Mouse (Mus musculus) MEL (cell line): ENCODE data around the gene Phlda1. TPM values are rescaled to one million over a fixed set of nuclear protein-coding genes. Genes with fewer than 3 reads are reported as not detected.

Experiments
- DNase-seq: peaks from one replicate; pipeline ENCODE4 v3.0.0; 2011; ENCODE audit warnings: low read depth, low spot score
- H3K27ac ChIP-seq: 2 replicates; pipeline ENCODE4 v1.5.1; 2012; ENCODE audit warnings: low read depth, mild to moderate bottlenecking, control low read depth, low read length, moderate library complexity; ENCODE audit not compliant: control insufficient read depth
- H3K27me3 ChIP-seq, 2 experiments: fragments of 150-350 bp in 1 of 2; sonication (generic) in 1 of 2; 2 replicates each; pipeline ENCODE4 v1.6.1; 2012; ENCODE audit warnings: low read length in 2 of 2, mild to moderate bottlenecking in 2 of 2, improper control_type of control experiment in 1 of 2, moderate library complexity in 1 of 2; ENCODE audit not compliant: insufficient read depth in 2 of 2, control insufficient read depth in 1 of 2
- H3K36me3 ChIP-seq, 2 experiments: 2 replicates each; pipeline ENCODE4 v1.6.1; 2012 to 2014; ENCODE audit warnings: low read length in 2 of 2, improper control_type of control experiment in 1 of 2, inconsistent platforms in 1 of 2, mild to moderate bottlenecking in 1 of 2; ENCODE audit not compliant: insufficient read depth in 2 of 2, control insufficient read depth in 1 of 2
- H3K4me1 ChIP-seq, 2 experiments: fragments of 150-350 bp in 1 of 2; sonication (generic) in 1 of 2; 2 replicates each; pipeline ENCODE4 v1.6.1; 2012; ENCODE audit warnings: low read length in 2 of 2, improper control_type of control experiment in 1 of 2, mild to moderate bottlenecking in 1 of 2; ENCODE audit not compliant: insufficient read depth in 2 of 2, control insufficient read depth in 1 of 2
- H3K4me3 ChIP-seq, 2 experiments: fragments of 150-350 bp in 1 of 2; sonication (generic) in 1 of 2; 2 replicates each; pipeline ENCODE4 v1.5.1; 2012; ENCODE audit warnings: low read depth in 2 of 2, low read length in 2 of 2, mild to moderate bottlenecking in 2 of 2, moderate library complexity in 2 of 2, control low read depth in 1 of 2, improper control_type of control experiment in 1 of 2; ENCODE audit not compliant: control insufficient read depth in 1 of 2, insufficient read depth in 1 of 2
- H3K79me2 ChIP-seq: 2 replicates; pipeline ENCODE4 v1.6.1; 2012; ENCODE audit warnings: mild to moderate bottlenecking, low read length, moderate library complexity; ENCODE audit not compliant: control insufficient read depth, poor library complexity, insufficient read depth
- H3K9ac ChIP-seq: 2 replicates; pipeline ENCODE4 v1.6.1; 2012; ENCODE audit warnings: low read depth, mild to moderate bottlenecking, control low read depth, low read length, moderate library complexity; ENCODE audit not compliant: control insufficient read depth, poor library complexity, severe bottlenecking
- H3K9me3 ChIP-seq: fragments of 150-350 bp; sonication (generic); replicated peaks from 2 replicates; pipeline ENCODE4 v1.6.1; 2012; ENCODE audit warnings: mild to moderate bottlenecking, low read length, improper control_type of control experiment, moderate library complexity; ENCODE audit not compliant: insufficient read depth
- CHD1 ChIP-seq: IDR thresholded peaks from 2 replicates; pipeline ENCODE4 v1.6.1; 2012; ENCODE audit warnings: low read depth, mild to moderate bottlenecking, inconsistent platforms, low read length, improper control_type of control experiment
- CHD2 ChIP-seq: IDR thresholded peaks from 2 replicates; pipeline ENCODE4 v1.6.1; 2011; ENCODE audit warnings: low read length, improper control_type of control experiment
- CTCF ChIP-seq, 3 experiments: IDR thresholded peaks in 2 of 3; conservative IDR thresholded peaks in 1 of 3; 2 replicates each; pipeline ENCODE4 v1.5.1; 2011 to 2012; ENCODE audit warnings: low read length in 3 of 3, low read depth in 2 of 3, mild to moderate bottlenecking in 2 of 3, improper control_type of control experiment in 1 of 3, inconsistent platforms in 1 of 3, mixed read lengths in 1 of 3, moderate library complexity in 1 of 3; ENCODE audit not compliant: control insufficient read depth in 1 of 3, insufficient read depth in 1 of 3, poor library complexity in 1 of 3, severe bottlenecking in 1 of 3
- ELF1 ChIP-seq: IDR thresholded peaks from 2 replicates; pipeline ENCODE4 v1.6.1; 2014; ENCODE audit warnings: low read depth, mild to moderate bottlenecking, inconsistent platforms, low read length, improper control_type of control experiment, moderate library complexity
- EP300 ChIP-seq, 2 experiments: IDR thresholded peaks; 2 replicates each; pipeline ENCODE4 v1.6.1; 2011; ENCODE audit warnings: improper control_type of control experiment in 2 of 2, low read length in 2 of 2, low read depth in 1 of 2, mild to moderate bottlenecking in 1 of 2
- ETS1 ChIP-seq: IDR thresholded peaks from 2 replicates; pipeline ENCODE4 v1.6.1; 2012; ENCODE audit warnings: low read depth, mild to moderate bottlenecking, inconsistent platforms, low read length, improper control_type of control experiment, moderate library complexity
- GATA1 ChIP-seq: IDR thresholded peaks from 2 replicates; pipeline ENCODE4 v1.6.1; 2011; ENCODE audit warnings: low read depth, low read length, improper control_type of control experiment
- HCFC1 ChIP-seq: IDR thresholded peaks from 2 replicates; pipeline ENCODE4 v1.6.1; 2012; ENCODE audit warnings: low read depth, mild to moderate bottlenecking, inconsistent platforms, low read length, improper control_type of control experiment, moderate library complexity
- JUND ChIP-seq: IDR thresholded peaks from 2 replicates; pipeline ENCODE4 v1.6.1; 2011; ENCODE audit warnings: low read depth, mild to moderate bottlenecking, improper control_type of control experiment, low read length
- KAT2A ChIP-seq: conservative IDR thresholded peaks from 2 replicates; pipeline ENCODE4 v1.6.1; 2012; ENCODE audit warnings: low read depth, low read length, improper control_type of control experiment, inconsistent platforms
- MAFK ChIP-seq: IDR thresholded peaks from 2 replicates; pipeline ENCODE4 v1.6.1; 2011; ENCODE audit warnings: low read depth, mild to moderate bottlenecking, low read length, improper control_type of control experiment, borderline replicate concordance
- MAX ChIP-seq: IDR thresholded peaks from 2 replicates; pipeline ENCODE4 v1.6.1; 2011; ENCODE audit warnings: low read length, improper control_type of control experiment
- MAZ ChIP-seq: IDR thresholded peaks from 2 replicates; pipeline ENCODE4 v1.6.1; 2012; ENCODE audit warnings: low read depth, mild to moderate bottlenecking, inconsistent platforms, low read length, improper control_type of control experiment
- MYB ChIP-seq: IDR thresholded peaks from 2 replicates; pipeline ENCODE4 v1.6.1; 2011; ENCODE audit warnings: mild to moderate bottlenecking, low read depth, low read length, improper control_type of control experiment
- MYC ChIP-seq: IDR thresholded peaks from 2 replicates; pipeline ENCODE4 v1.6.1; 2011; ENCODE audit warnings: low read depth, mild to moderate bottlenecking, low read length, improper control_type of control experiment, moderate library complexity
- NELFE ChIP-seq: IDR thresholded peaks from 2 replicates; pipeline ENCODE4 v1.6.1; 2011; ENCODE audit warnings: low read depth, low read length, improper control_type of control experiment
- NRF1 ChIP-seq: IDR thresholded peaks from 2 replicates; pipeline ENCODE4 v1.6.1; 2014; ENCODE audit warnings: low read depth, mild to moderate bottlenecking, inconsistent platforms, low read length, improper control_type of control experiment, moderate library complexity; ENCODE audit not compliant: poor library complexity, insufficient read depth, severe bottlenecking
- POLR2AphosphoS2 ChIP-seq: IDR thresholded peaks from 2 replicates; pipeline ENCODE4 v1.6.1; 2011; ENCODE audit warnings: low read length, improper control_type of control experiment
- POLR2AphosphoS5 ChIP-seq: IDR thresholded peaks from 2 replicates; pipeline ENCODE4 v1.6.1; 2012; ENCODE audit warnings: low read depth, borderline replicate concordance, mild to moderate bottlenecking, inconsistent platforms, low read length, moderate library complexity, mixed read lengths
- RAD21 ChIP-seq: IDR thresholded peaks from 2 replicates; pipeline ENCODE4 v1.6.1; 2011; ENCODE audit warnings: mild to moderate bottlenecking, low read depth, low read length, improper control_type of control experiment
- RCOR1 ChIP-seq: IDR thresholded peaks from 2 replicates; pipeline ENCODE4 v1.6.1; 2012; ENCODE audit warnings: low read depth, mild to moderate bottlenecking, inconsistent platforms, low read length, improper control_type of control experiment
- SIN3A ChIP-seq: IDR thresholded peaks from 2 replicates; pipeline ENCODE4 v1.6.1; 2012; ENCODE audit warnings: low read length, improper control_type of control experiment, inconsistent platforms
- SMC3 ChIP-seq: IDR thresholded peaks from 2 replicates; pipeline ENCODE4 v1.6.1; 2011; ENCODE audit warnings: low read depth, low read length, improper control_type of control experiment
- TAL1 ChIP-seq: IDR thresholded peaks from 2 replicates; pipeline ENCODE4 v1.6.1; 2012; ENCODE audit warnings: mild to moderate bottlenecking, inconsistent platforms, low read length, moderate library complexity, mixed read lengths
- TBP ChIP-seq: IDR thresholded peaks from 2 replicates; pipeline ENCODE4 v1.8.0; 2011; ENCODE audit warnings: low read depth, low read length, improper control_type of control experiment
- TCF12 ChIP-seq: IDR thresholded peaks from 2 replicates; pipeline ENCODE4 v1.6.1; 2014; ENCODE audit warnings: low read depth, mild to moderate bottlenecking, inconsistent platforms, low read length, improper control_type of control experiment, moderate library complexity
- UBTF ChIP-seq: IDR thresholded peaks from 2 replicates; pipeline ENCODE4 v1.6.1; 2012; ENCODE audit warnings: low read depth, mild to moderate bottlenecking, inconsistent platforms, low read length, improper control_type of control experiment, moderate library complexity, borderline replicate concordance; ENCODE audit not compliant: insufficient read depth
- ZC3H11A ChIP-seq: IDR thresholded peaks from 2 replicates; pipeline ENCODE4 v1.6.1; 2012; ENCODE audit warnings: low read depth, mild to moderate bottlenecking, inconsistent platforms, low read length, improper control_type of control experiment
- ZKSCAN1 ChIP-seq: IDR thresholded peaks from 2 replicates; pipeline ENCODE4 v1.6.1; 2012; ENCODE audit warnings: low read depth, mild to moderate bottlenecking, inconsistent platforms, low read length, improper control_type of control experiment, moderate library complexity
- ZMIZ1 ChIP-seq: IDR thresholded peaks from 2 replicates; pipeline ENCODE4 v1.6.1; 2012; ENCODE audit warnings: low read depth, mild to moderate bottlenecking, inconsistent platforms, low read length, improper control_type of control experiment, moderate library complexity
- polyA plus RNA-seq, 2 experiments: library from polyadenylated mRNA; stranded (reverse) in 1 of 2; unstranded in 1 of 2; fragments of >175 nt in 1 of 2; fragments of >200 nt in 1 of 2; gene quantifications; 2 replicates each; pipeline versions ENCODE4 v1.2.1 to v1.2.4; 2012; ENCODE audit warnings: low replicate concordance in 2 of 2, low read depth in 1 of 2; ENCODE audit not compliant: insufficient read length in 2 of 2, insufficient read depth in 1 of 2, missing spikeins in 1 of 2
- total RNA-seq: library from RNA; depleted of rRNA; stranded (reverse); fragments of 300-350 nt; gene quantifications from 2 replicates; pipeline ENCODE4 v1.2.3, GENCODE M21; 2012

Gene Phlda1
- total and polyA plus RNA-seq, 3 experiments: 0.27 to 3.4 TPM; not detected in 1

DNA sequence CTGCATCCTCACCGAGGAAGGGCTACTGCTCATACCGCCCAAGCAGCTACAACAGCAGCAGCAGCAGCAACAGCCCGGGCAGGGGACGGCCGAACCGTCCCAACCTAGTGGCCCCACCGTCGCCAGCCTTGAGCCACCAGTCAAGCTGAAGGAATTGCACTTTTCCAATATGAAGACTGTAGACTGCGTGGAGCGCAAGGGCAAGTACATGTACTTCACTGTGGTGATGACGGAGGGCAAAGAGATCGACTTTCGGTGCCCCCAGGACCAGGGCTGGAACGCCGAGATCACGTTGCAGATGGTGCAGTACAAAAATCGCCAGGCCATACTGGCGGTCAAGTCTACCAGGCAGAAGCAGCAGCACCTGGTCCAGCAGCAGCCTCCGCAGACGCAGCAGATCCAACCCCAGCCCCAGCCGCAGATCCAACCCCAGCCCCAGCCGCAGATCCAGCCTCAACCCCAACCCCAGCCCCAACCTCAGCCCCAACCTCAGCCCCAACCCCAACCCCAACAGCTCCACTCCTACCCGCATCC is 907 bp downstream of the Phlda1 start:
- H3K9ac ChIP-seq: peak overlapping the region; percentile 74
- peaks cover 0 to 4% of the 10 kb centered on the region in 2 experiments; a peak in 2 of 4 replicates for H3K36me3 ChIP-seq
- TF ChIP-seq RAD21: no peak
- TF ChIP-seq CHD2: no peak
- no peak for TF ChIP-seq ELF1
- no peak for TF ChIP-seq UBTF
- no peak for TF ChIP-seq GATA1
- TF ChIP-seq KAT2A: no peak
- no peak for TF ChIP-seq NELFE
- no peak for TF ChIP-seq NRF1
- no peak for TF ChIP-seq MYC
- TF ChIP-seq CHD1: no peak
- no peak for TF ChIP-seq ZKSCAN1
- no peak for TF ChIP-seq JUND
- no peak for TF ChIP-seq TAL1
- no peak for TF ChIP-seq MAZ
- TF ChIP-seq TCF12: no peak
- TF ChIP-seq, all 39 proteins: peak for 0
- no peaks in the 10 kb centered on the region for H3K9me3 ChIP-seq
- no peaks in the 10 kb centered on the region; the same call in 1 of the 2 replicates for H3K79me2 ChIP-seq
- H3K4me3 ChIP-seq: peak overlapping the region; percentile 50 to 81
- H3K27me3 ChIP-seq: no peaks in the 10 kb centered on the region
- no peak overlapping the region for H3K27ac ChIP-seq
- H3K4me1 ChIP-seq: no peaks in the 10 kb centered on the region
- DNase-seq: no peak

DNA sequence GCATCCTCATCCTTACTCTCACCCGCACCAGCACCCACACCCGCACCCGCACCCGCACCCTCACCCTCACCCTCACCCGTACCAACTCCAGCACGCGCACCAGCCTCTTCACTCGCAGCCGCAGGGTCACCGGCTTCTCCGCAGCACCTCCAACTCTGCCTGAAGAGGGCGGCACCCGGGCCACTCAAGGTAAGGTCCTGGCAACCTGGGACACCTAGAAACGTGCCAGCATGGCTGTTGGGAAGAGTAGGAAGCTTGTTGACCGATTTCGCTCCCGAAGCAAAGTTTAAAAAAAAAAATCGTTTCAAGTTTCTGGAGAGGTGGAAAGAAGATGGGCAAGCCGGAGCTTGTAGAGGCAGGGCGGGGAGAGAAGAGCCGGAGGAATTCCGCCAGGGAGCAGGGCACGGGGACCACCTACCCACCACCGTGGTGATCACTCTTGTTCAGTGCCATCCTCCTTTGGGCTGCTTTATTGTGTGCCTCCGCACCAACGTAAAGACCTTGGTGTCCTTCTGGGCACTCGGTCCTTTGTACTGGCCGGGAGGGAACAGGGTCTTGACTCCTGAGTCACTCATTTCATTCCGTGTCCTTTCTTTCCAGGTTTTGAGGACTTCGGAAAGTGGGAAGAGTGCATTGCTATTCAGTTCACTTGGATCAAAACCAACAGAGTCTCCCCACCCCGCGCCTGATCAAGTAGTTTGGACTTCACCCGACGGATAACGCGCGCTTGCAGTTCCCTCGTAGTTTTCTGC is 1.6 kb downstream of the Phlda1 start:
- Histone ChIP-seq H3K4me3 (peak overlapping the region; percentile 50 to 81; a peak in 3 of 4 replicates), H3K4me1 (no peaks in the 10 kb centered on the region), H3K27ac (no peak overlapping the region), H3K36me3 (peaks cover 0 to 4% of the 10 kb centered on the region in 2 experiments; a peak in 2 of 4 replicates), H3K27me3 (no peaks in the 10 kb centered on the region), H3K79me2 (no peaks in the 10 kb centered on the region; the same call in 1 of the 2 replicates), H3K9me3 (no peaks in the 10 kb centered on the region), H3K9ac (peak overlapping the region; percentile 9; the same call in 1 of the 2 replicates)
- peak; percentile 47 for DNase-seq
- TF ChIP-seq NELFE: no peak
- TF ChIP-seq ZMIZ1: no peak
- no peak for TF ChIP-seq NRF1
- no peak for TF ChIP-seq CHD2
- TF ChIP-seq SIN3A: no peak
- peak in 2 of 3 experiments; percentile 48 to 62; a peak in 4 of 6 replicates for TF ChIP-seq CTCF (IDR thresholded peaks at IDR 0.05 in 2 of 3, conservative IDR thresholded peaks at IDR 0.05 in 1 of 3; ENCODE audit: control insufficient read depth in 1 of 3, insufficient read depth in 1 of 3, low read depth in 2 of 3, low read length in 3 of 3, poor library complexity in 1 of 3, severe bottlenecking in 1 of 3)
- TF ChIP-seq MYB: no peak
- TF ChIP-seq ETS1: no peak
- no peak for TF ChIP-seq MAFK
- TF ChIP-seq POLR2AphosphoS5: no peak
- TF ChIP-seq ZC3H11A: peak; percentile 48; the same call in 1 of the 2 replicates
- TF ChIP-seq RAD21: peak; percentile 37
- TF ChIP-seq HCFC1: no peak
- TF ChIP-seq RCOR1: no peak
- no peak for TF ChIP-seq TCF12
- peak; percentile 70 for TF ChIP-seq SMC3
- no peak for TF ChIP-seq ELF1
- TF ChIP-seq EP300 (IDR thresholded peaks at IDR 0.05; ENCODE audit: low read depth in 1 of 2, low read length in 2 of 2): no peak
- TF ChIP-seq MAX: no peak
- TF ChIP-seq JUND: no peak
- TF ChIP-seq POLR2AphosphoS2: no peak
- TF ChIP-seq TBP: no peak
